Mouse (Mus musculus): ENCODE results near the gene Ets2.
"Not testable (repeated sequence)": the region's sequence is repeated elsewhere in the genome, so short reads cannot be mapped to it uniquely, and the experiment has no call there.

Gene Ets2

GRCm38 (mm10) chr16:95729775-95730174 is 27.9 kb downstream of the Ets2 start:
- DNase-seq (ENCODE audit: low read depth, low spot score): no peak

- no peak for DNase-seq (ENCODE audit: low read depth, low spot score)
Measured at GRCm38 (mm10) chr16:95734785-95735184, 32.9 kb downstream of the Ets2 start.

- no peak for DNase-seq (ENCODE audit: low read depth, low spot score)
Measured at GRCm38 (mm10) chr16:95736059-95736458, 34.2 kb downstream of the Ets2 start.

GRCm38 (mm10) chr16:95736470-95736869 is 34.6 kb downstream of the Ets2 start:
- DNase-seq (ENCODE audit: low read depth, low spot score): no peak

- DNase-seq (ENCODE audit: low read depth, low spot score): no peak
Measured at GRCm38 (mm10) chr16:95739522-95739921, 37.6 kb downstream of the Ets2 start.

- no peak for DNase-seq (ENCODE audit: low read depth, low spot score)
Measured at GRCm38 (mm10) chr16:95741358-95741757, 39.5 kb downstream of the Ets2 start.

GRCm38 (mm10) chr16:95741915-95742739 is 40.3 kb downstream of the Ets2 start:
- DNase-seq (ENCODE audit: low read depth, low spot score): no peak

GRCm38 (mm10) chr16:95742740-95743030 is 40.8 kb downstream of the Ets2 start:
- DNase-seq (ENCODE audit: low read depth, low spot score): no peak

GRCm38 (mm10) chr16:95743104-95743503 is 41.2 kb downstream of the Ets2 start:
- DNase-seq (ENCODE audit: low read depth, low spot score): no peak

- no peak for DNase-seq (ENCODE audit: low read depth, low spot score)
Measured at GRCm38 (mm10) chr16:95744771-95745170, 42.9 kb downstream of the Ets2 start.

GRCm38 (mm10) chr16:95745685-95746084 is 43.8 kb downstream of the Ets2 start:
- no peak for DNase-seq (ENCODE audit: low read depth, low spot score)

- DNase-seq (ENCODE audit: low read depth, low spot score): no peak
Measured at GRCm38 (mm10) chr16:95746565-95746964, 44.7 kb downstream of the Ets2 start.

GRCm38 (mm10) chr16:95749291-95750103 is 47.6 kb downstream of the Ets2 start:
- DNase-seq (ENCODE audit: low read depth, low spot score): no peak

- DNase-seq (ENCODE audit: low read depth, low spot score): no peak
Measured at GRCm38 (mm10) chr16:95750211-95750629, 48.3 kb downstream of the Ets2 start.

- no peak for DNase-seq (ENCODE audit: low read depth, low spot score)
Measured at GRCm38 (mm10) chr16:95752502-95752901, 50.6 kb downstream of the Ets2 start.

- DNase-seq (ENCODE audit: low read depth, low spot score): no peak
Measured at GRCm38 (mm10) chr16:95753295-95753694, 51.4 kb downstream of the Ets2 start.

- no peak for DNase-seq (ENCODE audit: low read depth, low spot score)
Measured at GRCm38 (mm10) chr16:95759151-95759987, 57.5 kb downstream of the Ets2 start.

GRCm38 (mm10) chr16:95759988-95760391 is 58.1 kb downstream of the Ets2 start:
- DNase-seq (ENCODE audit: low read depth, low spot score): no peak

GRCm38 (mm10) chr16:95761742-95762141 is 59.9 kb downstream of the Ets2 start:
- no peak for DNase-seq (ENCODE audit: low read depth, low spot score)

GRCm38 (mm10) chr16:95763201-95763600 is 61.3 kb downstream of the Ets2 start:
- DNase-seq (ENCODE audit: low read depth, low spot score): no peak

GRCm38 (mm10) chr16:95764041-95764440 is 62.2 kb downstream of the Ets2 start:
- not testable (repeated sequence) for DNase-seq (ENCODE audit: low read depth, low spot score)

- no peak for DNase-seq (ENCODE audit: low read depth, low spot score)
Measured at GRCm38 (mm10) chr16:95766181-95766580, 64.3 kb downstream of the Ets2 start.

All from retina, postnatal 7 days (tissue).